Mouse (Mus musculus) cerebellum, postnatal 10 days (tissue): ENCODE data around the gene Suv39h2.

Experiments used
- DNase-seq, 2 experiments: peaks; one replicate each; pipeline ENCODE4 v3.0.0; 2021; ENCODE audit warnings: mixed read lengths in 2 of 2

Suv39h2 gene

DNA sequence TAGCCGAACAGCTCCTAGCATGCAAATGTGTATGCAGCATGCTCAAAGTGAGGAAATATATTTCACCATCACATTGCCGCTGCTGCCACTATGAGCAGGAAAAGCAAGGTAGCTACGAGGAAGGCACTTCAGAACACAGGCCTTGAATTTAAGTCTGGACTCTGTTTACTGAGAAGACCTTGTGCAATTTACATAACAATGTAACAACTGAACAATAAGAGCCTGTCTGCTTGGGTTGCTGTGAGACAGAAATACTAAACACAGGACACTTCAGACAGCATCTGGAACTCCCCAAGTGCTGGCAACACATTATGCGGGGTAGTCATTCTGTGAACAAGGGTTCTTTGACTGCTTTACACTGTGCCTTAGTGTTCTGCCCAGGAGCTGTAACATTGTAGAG lies 54.7 kb downstream of the Suv39h2 start:
- peak in 1 of 2 experiments; percentile 13 for DNase-seq

DNA sequence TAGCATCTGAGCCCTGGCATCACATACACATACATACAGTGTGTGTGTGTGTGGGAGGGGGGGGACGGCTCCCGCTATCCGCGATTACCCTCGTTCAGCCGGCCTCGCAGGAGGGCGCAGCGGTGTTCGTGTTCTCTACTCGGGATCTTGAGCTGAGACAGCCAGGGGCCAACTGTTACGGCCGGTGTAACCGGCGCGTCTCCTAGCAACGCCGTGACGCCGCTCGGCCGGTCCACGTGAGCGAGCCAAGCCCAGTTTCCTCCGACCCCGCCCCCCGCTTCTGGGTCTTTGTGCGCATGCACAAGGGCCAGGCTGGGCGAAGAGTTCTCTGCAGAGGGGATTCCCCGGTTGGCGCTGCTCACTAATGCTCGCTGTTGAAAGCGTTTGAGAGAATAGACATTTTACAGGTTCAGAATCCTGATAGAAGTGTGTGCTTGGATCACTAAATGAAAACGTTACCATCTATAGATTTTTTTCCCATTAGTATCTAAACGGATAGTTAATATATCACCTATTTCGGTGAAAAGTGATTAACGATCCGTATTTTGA lies 55.9 kb downstream of the Suv39h2 start:
- DNase-seq, result peak; percentile 98

DNA sequence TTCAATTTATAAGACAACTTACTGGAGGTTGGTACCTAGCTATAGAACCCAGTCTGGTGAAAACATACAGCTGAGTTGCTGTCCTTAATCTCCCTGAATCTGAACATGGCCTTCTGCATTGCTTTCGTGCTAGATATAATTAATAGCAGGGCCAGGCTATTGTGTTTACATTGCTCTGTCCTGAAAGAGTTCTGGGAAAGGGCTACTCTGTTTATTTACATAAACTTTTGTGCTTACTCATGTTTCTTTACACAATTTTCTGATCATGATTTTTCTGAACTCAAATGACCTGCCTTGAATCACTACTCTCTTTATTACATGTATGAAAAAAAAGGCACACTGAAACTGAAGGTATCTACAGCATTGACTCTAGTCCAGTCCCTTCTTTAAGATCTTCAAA lies 59.2 kb downstream of the Suv39h2 start:
- no peak for DNase-seq

DNA sequence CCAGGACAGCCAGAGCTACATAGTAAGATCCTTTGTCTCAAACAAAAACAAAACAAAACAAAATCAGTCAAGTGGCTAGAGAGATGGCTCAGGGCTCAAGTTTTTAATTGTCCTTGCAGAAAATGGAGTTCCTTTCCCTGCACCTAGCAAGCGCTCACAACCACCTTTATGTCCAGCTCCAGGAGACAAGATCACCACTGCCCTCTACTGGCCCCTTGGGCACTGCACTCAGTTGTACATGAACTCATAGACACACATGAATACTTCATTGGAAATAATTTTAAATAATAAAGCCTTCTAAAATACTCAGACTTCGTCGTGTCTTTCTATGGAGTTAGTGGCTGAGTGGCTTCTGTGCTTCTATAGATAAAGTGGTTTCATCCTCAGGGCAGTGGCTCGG lies 60.6 kb downstream of the Suv39h2 start:
- peak; percentile 82 to 85 for DNase-seq

DNA sequence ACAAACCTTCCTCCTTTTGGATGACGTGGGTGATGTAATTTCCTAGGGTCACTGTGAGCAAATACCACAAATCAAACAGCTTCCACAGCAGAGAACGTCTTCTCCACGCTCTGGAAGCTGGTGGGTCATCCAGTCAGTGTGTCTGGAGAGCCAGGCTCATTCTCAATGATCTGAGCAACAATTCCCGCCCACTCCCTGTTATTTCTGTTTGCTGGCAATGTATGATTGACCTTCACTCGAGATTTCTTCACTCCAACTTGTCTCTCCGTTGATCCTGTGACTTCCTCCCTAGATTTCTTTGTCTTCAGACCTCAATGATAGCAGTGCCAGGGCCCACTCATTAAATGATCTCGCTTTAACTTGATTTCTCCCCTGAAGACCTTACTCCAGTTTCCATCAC lies 67.1 kb downstream of the Suv39h2 start:
- DNase-seq, result no peak

DNA sequence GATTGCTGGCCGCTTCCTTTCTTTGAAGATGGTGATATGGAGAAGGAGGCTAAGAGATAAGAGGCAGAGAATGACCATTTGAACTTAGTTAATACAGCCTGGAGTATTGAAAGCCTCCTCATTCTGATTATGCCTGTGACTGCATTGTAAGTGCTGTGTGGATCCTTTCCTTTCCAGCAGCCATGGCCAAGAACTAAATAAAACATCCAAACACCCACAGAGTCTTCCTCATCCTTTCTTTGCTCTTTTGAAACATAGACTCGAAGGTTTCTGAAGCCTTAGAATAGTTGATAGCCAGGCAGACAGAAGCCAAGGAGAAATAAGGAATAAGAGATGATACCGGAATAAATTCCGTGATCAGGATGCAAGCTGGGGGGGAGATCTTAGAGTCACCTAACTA lies 68.8 kb downstream of the Suv39h2 start:
- no peak for DNase-seq
